Mouse (Mus musculus): ENCODE results near the gene Apbb1ip. TPM values are rescaled to one million over a fixed set of nuclear protein-coding genes. Genes with fewer than 3 reads are reported as not detected.

The Apbb1ip gene
- 117 to 145 TPM (median 136 TPM) in 4 replicates for total RNA-seq (2023; ENCODE audit: inconsistent age)

GRCm38 (mm10) chr2:22773549-22774180, at the start of gene Apbb1ip:
Gene Apbb1ip (plus strand): TSS chr2:22774094.

GRCm38 (mm10) chr2:22895282-22896273, 121.7 kb downstream of the Apbb1ip start, which contains the start of gene Pdss1:
Gene Pdss1 (plus strand): TSS chr2:22895522.

Other genes with a start within 250 kb of the Apbb1ip start
- not detected in 4 replicates for gene Gad2, start 151.9 kb upstream of the Apbb1ip start, total RNA-seq (2023; ENCODE audit: inconsistent age)
- 9.1 to 14.5 TPM (median 9.9 TPM) in 4 replicates for gene Pdss1, start 121.4 kb downstream of the Apbb1ip start, total RNA-seq (2023; ENCODE audit: inconsistent age)